Mouse (Mus musculus): ENCODE measurements around the gene Olfr92. TPM values are rescaled to one million over a fixed set of nuclear protein-coding genes. Genes with fewer than 3 reads are reported as not detected.
"Not testable (repeated sequence)": the region's sequence is repeated elsewhere in the genome, so short reads cannot be mapped to it uniquely, and the experiment has no call there.

Olfr92 gene
- not detected in 2 replicates for polyA plus RNA-seq (2015; fragmentation: Nextera tagmentation; extraction: Ambion mirVana)

DNA sequence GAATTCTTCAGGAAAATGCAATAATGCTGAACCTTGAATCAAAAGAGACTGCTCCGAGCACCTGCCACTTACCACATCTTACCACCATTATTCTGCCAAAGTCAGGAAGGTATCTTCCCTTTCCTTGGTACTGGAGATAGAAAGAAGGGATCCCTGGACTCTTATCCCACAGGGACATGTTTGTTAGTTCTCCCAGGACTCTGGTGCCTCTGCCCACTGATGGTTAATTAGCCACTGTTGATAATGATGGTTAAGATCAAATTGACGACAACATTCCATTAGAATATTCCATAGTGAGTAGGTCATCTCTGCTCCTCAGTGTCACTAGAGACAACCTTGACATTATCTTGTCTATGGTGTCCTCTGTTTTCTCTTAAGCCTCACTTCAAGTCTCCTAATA lies at the start of gene Olfr92:
Olfr92 (minus strand) TSS at position 101 of the 400 bp plus-strand sequence.
- TF ChIP-seq CTCF (IDR thresholded peaks at IDR 0.05; ENCODE audit: low read depth) = no peak
- TF ChIP-seq EP300 (optimal IDR thresholded peaks at IDR 0.05) = no peak
- 88% methylated on average over 2 of the region's 2 CpGs for WGBS

DNA sequence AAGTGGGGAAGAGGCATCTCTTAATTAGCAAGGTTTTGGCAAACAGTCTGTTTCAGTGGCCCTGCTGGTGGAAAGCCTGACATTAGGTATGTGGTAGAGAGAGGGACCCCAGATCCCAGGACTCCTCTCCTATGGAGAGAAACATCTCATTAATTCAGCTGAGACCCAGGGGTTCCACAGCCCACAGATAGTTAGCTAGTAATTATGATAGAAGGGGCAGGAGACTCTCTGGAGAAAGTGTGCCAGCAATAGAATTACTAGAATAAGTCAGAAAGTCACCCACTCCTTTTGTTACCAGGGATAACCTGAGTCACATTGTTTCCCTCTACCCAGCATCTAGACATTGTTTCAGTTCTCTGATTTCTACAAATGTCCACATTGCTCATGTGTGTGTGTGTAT lies 41.5 kb upstream of the Olfr92 start, which contains the start of gene Olfr93:
Olfr93 (minus strand) TSS at position 101 of the 400 bp plus-strand sequence.
- no peak for DNase-seq (ENCODE audit: low spot score)
- no peak within 1 kb of the TSS for H3K27ac ChIP-seq (replicated peaks)

More for the DNA sequence above, at the start of gene Olfr92:
- Histone ChIP-seq H3K27me3 (ENCODE audit: control insufficient read depth, insufficient read depth, low read length) (no peaks in the 10 kb centered on the region), H3K9me3 (ENCODE audit: control insufficient read depth, low read length) (no peaks in the 10 kb centered on the region), H3K4me1 (replicated peaks; ENCODE audit: control insufficient read depth, insufficient read depth) (no peaks in the 10 kb centered on the region), H3K4me2 (replicated peaks; ENCODE audit: low read depth) (no peak within 1 kb of the TSS), H3K27ac (replicated peaks) (no peak within 1 kb of the TSS), H3K9ac (ENCODE audit: low read length) (no peak within 1 kb of the TSS), H3K36me3 (ENCODE audit: control insufficient read depth, insufficient read depth, low read length) (no peaks in the 10 kb centered on the region), H3K4me3 (ENCODE audit: low read depth, low read length) (no peak within 1 kb of the TSS)
- ATAC-seq (ENCODE audit: low FRiP score, low TSS enrichment) = no peak
- DNase-seq (ENCODE audit: low spot score) = no peak

DNA sequence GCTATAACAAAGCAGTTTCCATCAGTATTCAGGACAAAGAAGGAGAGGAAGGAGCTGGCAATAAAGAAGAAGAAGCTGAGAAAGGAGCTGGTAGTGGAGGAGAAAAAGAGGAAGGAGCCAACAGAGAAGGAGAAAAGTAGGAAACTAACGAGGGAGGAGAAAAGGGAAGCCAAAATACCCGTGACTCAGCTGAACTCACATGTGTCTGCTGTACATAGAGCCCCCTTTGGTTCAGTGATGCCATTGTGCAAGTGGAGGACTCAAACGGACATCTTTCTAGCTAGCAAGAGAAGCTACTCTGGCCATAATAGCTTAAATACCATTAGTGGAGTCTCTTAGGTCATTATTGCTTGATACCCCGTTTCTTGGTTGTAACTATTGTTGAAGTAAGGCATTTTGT lies 11.5 kb upstream of the Olfr92 start:
- H3K9me3 ChIP-seq (ENCODE audit: control insufficient read depth, low read length); H3K4me2 ChIP-seq (replicated peaks; ENCODE audit: low read depth); H3K36me3 ChIP-seq (ENCODE audit: control insufficient read depth, insufficient read depth, low read length); ATAC-seq (ENCODE audit: low FRiP score, low TSS enrichment); H3K27ac ChIP-seq (replicated peaks); H3K9ac ChIP-seq (ENCODE audit: low read length); H3K4me3 ChIP-seq (ENCODE audit: low read depth, low read length); H3K4me1 ChIP-seq (replicated peaks; ENCODE audit: control insufficient read depth, insufficient read depth); H3K27me3 ChIP-seq (ENCODE audit: control insufficient read depth, insufficient read depth, low read length); DNase-seq (ENCODE audit: low spot score): not testable (repeated sequence)
- 61% methylated on average over 4 of the region's 4 CpGs for WGBS

More for the DNA sequence above, 41.5 kb upstream of the Olfr92 start, which contains the start of gene Olfr93:
- Histone ChIP-seq H3K36me3 (ENCODE audit: control insufficient read depth, insufficient read depth, low read length) (no peaks in the 10 kb centered on the region), H3K27me3 (ENCODE audit: control insufficient read depth, insufficient read depth, low read length) (no peaks in the 10 kb centered on the region), H3K9me3 (ENCODE audit: control insufficient read depth, low read length) (no peaks in the 10 kb centered on the region), H3K4me1 (replicated peaks; ENCODE audit: control insufficient read depth, insufficient read depth) (no peaks in the 10 kb centered on the region), H3K9ac (ENCODE audit: low read length) (no peak within 1 kb of the TSS), H3K4me2 (replicated peaks; ENCODE audit: low read depth) (no peak within 1 kb of the TSS), H3K4me3 (ENCODE audit: low read depth, low read length) (no peak within 1 kb of the TSS)
- no peak for ATAC-seq (ENCODE audit: low FRiP score, low TSS enrichment)
- TF ChIP-seq CTCF (IDR thresholded peaks at IDR 0.05; ENCODE audit: low read depth) (no peak), EP300 (optimal IDR thresholded peaks at IDR 0.05) (no peak)

DNA sequence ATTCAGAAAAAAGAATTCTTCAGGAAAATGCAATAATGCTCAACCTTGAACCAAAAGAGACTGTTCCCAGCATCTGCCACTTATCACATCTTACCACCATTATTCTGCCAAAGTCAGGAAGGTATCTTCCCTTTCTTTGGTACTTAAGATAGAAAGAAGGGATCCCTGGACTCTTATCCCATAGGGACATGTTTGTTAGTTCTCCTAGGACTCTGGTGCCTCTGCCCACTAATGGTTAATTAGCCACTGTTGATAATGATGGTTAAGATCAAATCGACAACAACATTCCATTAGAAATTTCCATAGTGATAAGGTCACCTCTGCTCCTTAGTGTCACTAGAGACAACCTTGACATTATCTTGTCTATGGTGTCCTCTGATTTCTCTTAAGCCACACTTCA lies 21.7 kb downstream of the Olfr92 start, which contains the start of gene Olfr91:
Olfr91 (minus strand) TSS at position 101 of the 400 bp plus-strand sequence.
- TF ChIP-seq EP300 (optimal IDR thresholded peaks at IDR 0.05) (no peak), CTCF (IDR thresholded peaks at IDR 0.05; ENCODE audit: low read depth) (no peak)
- no peaks in the 10 kb centered on the region for H3K36me3 ChIP-seq (ENCODE audit: control insufficient read depth, insufficient read depth, low read length)
- no peak within 1 kb of the TSS for H3K4me3 ChIP-seq (ENCODE audit: low read depth, low read length)
- DNase-seq (ENCODE audit: low spot score) (no peak), ATAC-seq (ENCODE audit: low FRiP score, low TSS enrichment) (no peak)
- no peaks in the 10 kb centered on the region for H3K4me1 ChIP-seq (replicated peaks; ENCODE audit: control insufficient read depth, insufficient read depth)
- no peak within 1 kb of the TSS for H3K27ac ChIP-seq (replicated peaks)
- H3K9me3 ChIP-seq (ENCODE audit: control insufficient read depth, low read length) = no peaks in the 10 kb centered on the region
- WGBS = 83% methylated on average over 1 of the region's 1 CpGs
- no peaks in the 10 kb centered on the region for H3K27me3 ChIP-seq (ENCODE audit: control insufficient read depth, insufficient read depth, low read length)
- H3K9ac ChIP-seq (ENCODE audit: low read length) = no peak within 1 kb of the TSS
- H3K4me2 ChIP-seq (replicated peaks; ENCODE audit: low read depth) = no peak within 1 kb of the TSS

DNA sequence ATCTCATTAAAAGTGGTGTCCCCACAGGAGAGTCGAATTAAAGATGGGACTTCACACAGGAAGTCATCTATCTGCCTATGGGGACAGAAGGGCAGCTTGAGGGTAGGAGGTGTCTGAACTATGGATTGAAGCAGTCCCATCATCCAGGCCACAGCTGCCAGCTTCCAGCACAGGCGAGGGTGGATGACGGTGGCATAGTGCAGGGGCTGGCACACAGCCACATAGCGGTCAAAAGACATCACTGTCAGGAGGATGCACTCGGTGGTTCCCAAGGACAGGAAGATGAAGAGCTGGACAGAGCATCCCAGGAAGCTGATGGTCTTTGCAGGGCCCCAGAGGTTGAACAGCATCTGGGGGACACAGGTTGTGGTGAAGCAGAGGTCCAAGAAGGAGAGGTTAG lies 26.6 kb downstream of the Olfr92 start:
- no peak overlapping the region for H3K27ac ChIP-seq (replicated peaks)
- ATAC-seq (ENCODE audit: low FRiP score, low TSS enrichment) = no peak
- no peaks in the 10 kb centered on the region for H3K9me3 ChIP-seq (ENCODE audit: control insufficient read depth, low read length)
- H3K27me3 ChIP-seq (ENCODE audit: control insufficient read depth, insufficient read depth, low read length) = no peaks in the 10 kb centered on the region
- 76% methylated on average over 5 of the region's 5 CpGs for WGBS
- DNase-seq (ENCODE audit: low spot score) = no peak
- H3K36me3 ChIP-seq (ENCODE audit: control insufficient read depth, insufficient read depth, low read length) = no peaks in the 10 kb centered on the region
- H3K9ac ChIP-seq (ENCODE audit: low read length) = no peak overlapping the region
- no peak for TF ChIP-seq CTCF (IDR thresholded peaks at IDR 0.05; ENCODE audit: low read depth)
- no peak for TF ChIP-seq EP300 (optimal IDR thresholded peaks at IDR 0.05)
- H3K4me3 ChIP-seq (ENCODE audit: low read depth, low read length) = no peak overlapping the region
- no peaks in the 10 kb centered on the region for H3K4me1 ChIP-seq (replicated peaks; ENCODE audit: control insufficient read depth, insufficient read depth)
- H3K4me2 ChIP-seq (replicated peaks; ENCODE audit: low read depth) = no peak overlapping the region

DNA sequence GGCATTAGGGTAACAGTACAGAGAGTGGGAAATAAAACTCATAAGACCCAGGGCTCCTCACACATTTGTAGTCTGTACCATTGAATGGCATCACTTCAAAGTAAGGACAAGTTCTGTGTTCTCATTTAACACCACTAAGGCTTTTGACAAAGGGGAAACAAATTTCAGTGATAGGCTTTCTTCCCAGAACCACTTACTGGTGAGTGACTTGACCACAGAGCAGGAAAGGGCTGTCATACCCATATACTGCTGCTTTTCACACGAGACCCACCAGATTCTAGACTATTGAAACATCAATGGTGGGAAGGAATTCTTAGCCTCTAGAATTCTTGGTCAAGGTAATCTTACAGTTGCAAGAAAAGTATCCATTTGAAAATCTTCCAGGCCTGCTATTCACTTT lies 27.7 kb downstream of the Olfr92 start:
- no peak for ATAC-seq (ENCODE audit: low FRiP score, low TSS enrichment)
- H3K4me3 ChIP-seq (ENCODE audit: low read depth, low read length) = no peak overlapping the region
- TF ChIP-seq CTCF (IDR thresholded peaks at IDR 0.05; ENCODE audit: low read depth) (no peak), EP300 (optimal IDR thresholded peaks at IDR 0.05) (no peak)
- DNase-seq (ENCODE audit: low spot score) = no peak
- H3K27me3 ChIP-seq (ENCODE audit: control insufficient read depth, insufficient read depth, low read length) = no peaks in the 10 kb centered on the region
- no peak overlapping the region for H3K4me2 ChIP-seq (replicated peaks; ENCODE audit: low read depth)
- H3K9me3 ChIP-seq (ENCODE audit: control insufficient read depth, low read length) = no peaks in the 10 kb centered on the region
- no peaks in the 10 kb centered on the region for H3K36me3 ChIP-seq (ENCODE audit: control insufficient read depth, insufficient read depth, low read length)
- no peaks in the 10 kb centered on the region for H3K4me1 ChIP-seq (replicated peaks; ENCODE audit: control insufficient read depth, insufficient read depth)
- no peak overlapping the region for H3K9ac ChIP-seq (ENCODE audit: low read length)
- WGBS = 71% methylated on average over 1 of the region's 1 CpGs
- no peak overlapping the region for H3K27ac ChIP-seq (replicated peaks)
